Mouse (Mus musculus) thymus, adult 2 months (tissue): ENCODE measurements at regions not wholly inside any gene's neighbourhood (a gene's known extent, or its start where the extent isn't known, plus 50 kb on each side); places are given as distances from the start of the nearest gene placed in this dataset.

Experiments used
- CTCF ChIP-seq: fragments of 200-500 bp; IDR thresholded peaks from 2 replicates; pipeline ENCODE4 v1.5.1; 2012; ENCODE audit warnings: mild to moderate bottlenecking, control low read depth, low read length, moderate library complexity, borderline replicate concordance; ENCODE audit not compliant: control insufficient read depth, poor library complexity, insufficient read depth; ENCODE audit errors: extremely low read depth
- POLR2A ChIP-seq: fragments of 200-500 bp; IDR thresholded peaks from 2 replicates; pipeline ENCODE4 v1.6.1; 2012; ENCODE audit warnings: mild to moderate bottlenecking, low read length, control low read depth, moderate library complexity; ENCODE audit not compliant: control insufficient read depth, poor library complexity, insufficient read depth; ENCODE audit errors: extremely low read depth

GRCm38 (mm10) chr12:112253461-112253860 lies 107.5 kb downstream of the Kif26a start:
- TF ChIP-seq POLR2A (no peak), CTCF (no peak)
